Mouse (Mus musculus) hindbrain, embryonic 16.5 days (tissue): ENCODE measurements around the gene Myog. TPM values are rescaled to one million over a fixed set of nuclear protein-coding genes. Genes with fewer than 3 reads are reported as not detected.

ENCODE experiments used
- ATAC-seq: fragments of 200-750 bp; cut with Nextera tagmentation; 2 replicates; pipeline ENCODE4 v1.8.0; 2017; ENCODE audit warnings: moderate TSS enrichment, moderate library complexity
- H3K27ac ChIP-seq: fragments of 300-500 bp; sonication (generic); 2 replicates; pipeline ENCODE4 v1.5.1; 2014; ENCODE audit warnings: low read depth, mild to moderate bottlenecking, control low read depth, low read length, moderate library complexity
- H3K27me3 ChIP-seq: fragments of 300-500 bp; sonication (generic); replicated peaks from 2 replicates; pipeline ENCODE4 v1.6.1; 2014; ENCODE audit warnings: low read length; ENCODE audit not compliant: control insufficient read depth, insufficient read depth
- H3K36me3 ChIP-seq: fragments of 300-500 bp; sonication (generic); 2 replicates; pipeline ENCODE4 v1.6.1; 2014; ENCODE audit warnings: mild to moderate bottlenecking, low read length, moderate library complexity, mixed read lengths; ENCODE audit not compliant: control insufficient read depth, insufficient read depth
- H3K4me1 ChIP-seq: fragments of 300-500 bp; sonication (generic); 2 replicates; pipeline ENCODE4 v1.6.1; 2014; ENCODE audit warnings: low read depth, low read length; ENCODE audit not compliant: control insufficient read depth, insufficient read depth
- H3K4me2 ChIP-seq: fragments of 300-500 bp; sonication (generic); 2 replicates; pipeline ENCODE4 v1.6.1; 2014; ENCODE audit warnings: mild to moderate bottlenecking, low read length, control low read depth, moderate library complexity
- H3K4me3 ChIP-seq: fragments of 300-500 bp; sonication (generic); 2 replicates; pipeline ENCODE4 v1.5.1; 2014; ENCODE audit warnings: mild to moderate bottlenecking, low read length, control low read depth, moderate library complexity
- H3K9ac ChIP-seq: fragments of 300-500 bp; sonication (generic); 2 replicates; pipeline ENCODE4 v1.6.1; 2014; ENCODE audit warnings: low read depth, mild to moderate bottlenecking, control low read depth, low read length, moderate library complexity
- H3K9me3 ChIP-seq: fragments of 300-500 bp; sonication (generic); 2 replicates; pipeline ENCODE4 v1.6.1; 2014; ENCODE audit warnings: mild to moderate bottlenecking, low read length, moderate library complexity; ENCODE audit not compliant: control insufficient read depth
- WGBS: fragments of 180-500 bp; shearing (Covaris S2); extraction: QIAGEN DNeasy Blood & Tissue Kit; methylation state at CpG from one replicate; pipeline ENCODE4 v1.1.7; 2014; 5-methylcytosine and 5-hydroxymethylcytosine counted together
- polyA plus RNA-seq: library from polyadenylated mRNA; unstranded; fragments of >200 nt; fragmentation: Nextera tagmentation; extraction: Ambion mirVana; gene quantifications from 2 replicates; pipeline ENCODE4 v1.2.1, GENCODE M21; 2015

Gene Myog
- polyA plus RNA-seq, 1 experiment from 2014 or later: not detected

DNA sequence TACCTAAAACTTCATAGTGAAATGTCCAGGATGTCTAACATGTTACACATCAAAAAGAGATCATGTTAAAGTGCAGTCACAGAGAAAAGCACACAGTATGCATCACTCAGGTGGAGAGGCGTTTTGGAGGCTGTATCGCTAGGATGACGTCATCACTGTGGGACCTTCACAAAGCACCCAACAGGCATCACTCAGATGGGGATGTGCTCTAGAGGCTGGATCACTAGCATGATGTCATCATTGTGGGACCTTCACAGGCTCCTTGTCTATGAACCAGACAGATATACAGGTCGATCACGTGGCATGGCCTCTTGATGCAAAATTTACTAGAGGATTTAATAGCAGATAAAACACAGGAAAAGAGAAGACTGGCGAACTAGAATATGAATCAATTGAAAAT, 25.4 kb upstream of the Myog start:
- Histone ChIP-seq H3K36me3 (no peaks in the 10 kb centered on the region), H3K27me3 (no peaks in the 10 kb centered on the region), H3K9me3 (0 out of 2 replicates have a peak, but pooled peaks cover 8% of the 10 kb centered on the region), H3K4me2 (no peak overlapping the region), H3K4me3 (no peak overlapping the region), H3K4me1 (peaks cover 3% of the 10 kb centered on the region), H3K9ac (no peak overlapping the region), H3K27ac (no peak overlapping the region)
- WGBS: 95% methylated on average over 6 of the region's 6 CpGs
- ATAC-seq: no peak

DNA sequence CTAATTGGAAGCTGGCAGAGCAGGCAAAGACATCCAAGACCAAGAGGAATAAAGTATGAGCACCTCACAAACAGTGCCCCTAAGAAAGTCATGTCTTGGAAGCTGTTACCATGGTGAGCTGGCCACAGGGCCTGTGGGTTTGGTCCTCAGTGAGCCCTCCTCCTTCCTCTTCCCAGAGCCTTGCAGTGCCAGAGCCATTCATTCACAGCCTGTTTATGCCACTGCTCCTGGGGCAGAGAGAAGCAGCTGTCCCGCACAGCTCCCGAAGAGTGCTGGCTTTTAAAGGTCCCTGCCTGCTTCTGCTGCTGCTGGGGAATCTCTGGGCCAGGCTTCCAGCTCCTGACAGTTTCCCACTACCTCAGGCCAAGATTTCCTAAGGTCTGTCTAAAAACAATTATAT, 24.0 kb upstream of the Myog start:
- H3K4me2 ChIP-seq: no peak overlapping the region
- H3K4me1 ChIP-seq: peaks cover 3% of the 10 kb centered on the region
- no peak overlapping the region for H3K4me3 ChIP-seq
- H3K27me3 ChIP-seq: no peaks in the 10 kb centered on the region
- 0 out of 2 replicates have a peak overlapping the region, but pooled peaks have one; percentile 12 for H3K27ac ChIP-seq
- H3K36me3 ChIP-seq: no peaks in the 10 kb centered on the region
- 6% methylated on average over 2 of the region's 2 CpGs for WGBS
- peak; percentile 90 for ATAC-seq
- 0 out of 2 replicates have a peak, but pooled peaks cover 2% of the 10 kb centered on the region for H3K9me3 ChIP-seq
- H3K9ac ChIP-seq: no peak overlapping the region

DNA sequence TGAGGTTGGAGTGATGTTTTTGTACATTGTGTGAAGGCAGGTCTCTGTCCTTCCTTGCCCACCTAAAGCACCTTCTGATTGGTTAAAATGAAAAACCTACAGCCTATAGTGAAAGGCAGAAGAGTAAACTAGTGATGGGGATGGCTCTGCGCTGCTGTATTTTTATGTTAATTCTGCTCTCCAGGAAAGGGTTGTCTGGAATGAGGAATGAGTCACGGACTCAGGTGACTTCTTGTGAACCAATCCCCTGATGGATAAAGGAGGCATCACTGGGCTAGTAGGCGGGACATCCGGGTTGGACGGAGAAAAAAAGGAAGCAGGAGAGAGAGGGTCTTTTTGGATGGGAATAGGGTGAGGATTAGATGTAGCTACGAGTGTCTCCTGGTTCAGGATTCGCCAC, 19.8 kb upstream of the Myog start:
- Histone ChIP-seq H3K27me3 (no peaks in the 10 kb centered on the region), H3K4me3 (no peak overlapping the region), H3K27ac (no peak overlapping the region), H3K4me1 (peaks cover 13% of the 10 kb centered on the region), H3K9me3 (no peaks in the 10 kb centered on the region), H3K9ac (no peak overlapping the region), H3K4me2 (no peak overlapping the region), H3K36me3 (no peaks in the 10 kb centered on the region)
- ATAC-seq: no peak
- WGBS: 67% methylated on average over 7 of the region's 7 CpGs

DNA sequence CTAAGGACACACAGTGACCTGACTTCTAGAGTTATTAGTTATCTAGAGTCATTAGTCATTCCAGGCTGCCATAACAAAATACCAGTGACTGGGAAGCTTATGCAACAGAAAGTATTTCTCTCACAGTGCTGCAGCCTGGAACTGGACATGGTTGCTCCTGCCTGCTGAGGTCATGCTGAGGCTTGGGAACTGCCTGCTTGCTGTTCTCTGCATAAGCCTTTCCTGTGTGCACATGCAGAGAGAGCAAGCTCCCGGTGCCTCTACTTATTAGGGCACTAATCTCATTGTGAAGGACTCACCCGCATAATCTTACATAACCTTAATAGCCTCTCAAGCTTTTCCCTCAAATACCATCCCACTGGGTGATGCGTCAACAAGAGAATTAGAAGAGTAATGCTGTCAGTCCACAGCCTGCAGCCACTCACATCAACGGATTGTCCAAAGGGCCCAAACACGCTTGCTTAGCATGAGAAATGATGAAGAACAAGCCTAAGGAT, 17.0 kb upstream of the Myog start:
- H3K36me3 ChIP-seq: no peaks in the 10 kb centered on the region
- no peaks in the 10 kb centered on the region for H3K9me3 ChIP-seq
- no peak overlapping the region for H3K4me2 ChIP-seq
- 66% methylated on average over 5 of the region's 5 CpGs for WGBS
- peaks cover 10% of the 10 kb centered on the region for H3K4me1 ChIP-seq
- H3K27ac ChIP-seq: no peak overlapping the region; the same call in 1 of the 2 replicates
- no peak for ATAC-seq
- H3K9ac ChIP-seq: no peak overlapping the region
- no peaks in the 10 kb centered on the region for H3K27me3 ChIP-seq
- H3K4me3 ChIP-seq: no peak overlapping the region

DNA sequence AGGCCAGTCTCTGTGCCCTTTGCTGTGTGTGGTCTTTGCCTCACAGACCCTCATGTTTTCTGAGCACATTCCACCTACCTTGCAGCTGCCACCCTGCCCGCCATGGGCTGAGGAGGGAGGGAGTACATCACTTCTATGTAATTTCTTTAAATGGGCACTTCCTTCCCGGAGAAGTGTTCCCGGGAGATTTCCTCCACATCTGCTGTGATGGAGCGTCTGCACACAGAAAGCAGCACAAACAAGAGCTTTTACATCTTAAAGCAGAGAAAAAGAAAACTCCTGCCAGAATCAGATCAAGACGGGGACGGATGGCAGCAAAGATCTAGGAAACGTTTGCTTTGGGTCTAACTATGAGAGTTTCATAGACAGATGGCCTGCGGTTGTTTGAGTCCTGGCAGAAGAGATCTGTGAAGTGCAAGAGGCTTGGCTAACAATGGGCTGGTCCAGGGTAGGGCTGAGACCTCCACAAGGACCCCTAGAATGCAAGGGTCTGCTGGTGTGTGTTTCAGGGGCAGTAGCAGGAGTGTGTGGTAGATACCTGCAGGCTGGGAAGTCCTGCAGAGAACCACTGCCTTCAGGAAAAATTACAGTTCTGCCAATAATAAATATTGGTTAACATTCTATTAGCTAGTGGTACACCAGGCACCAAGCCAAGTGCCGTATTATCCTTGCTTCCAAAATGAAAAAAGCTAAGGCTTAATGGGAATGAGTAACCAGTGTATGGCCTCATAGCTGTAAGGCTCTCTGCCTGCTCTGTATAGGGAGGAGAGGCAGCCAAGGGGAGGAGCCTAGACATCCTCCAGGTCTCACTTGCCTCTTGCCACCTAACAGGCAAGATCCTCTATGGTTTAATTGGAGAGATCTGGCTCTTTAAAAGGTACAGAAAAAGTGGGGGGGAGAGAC, 16.0 kb upstream of the Myog start:
- WGBS: 39% methylated on average over 9 of the region's 9 CpGs
- no peaks in the 10 kb centered on the region for H3K36me3 ChIP-seq
- H3K4me2 ChIP-seq: no peak overlapping the region
- H3K9me3 ChIP-seq: no peaks in the 10 kb centered on the region
- H3K4me1 ChIP-seq: peaks cover 10% of the 10 kb centered on the region
- H3K27ac ChIP-seq: peak overlapping the region; percentile 69
- peak; percentile 76 for ATAC-seq
- no peaks in the 10 kb centered on the region for H3K27me3 ChIP-seq
- no peak overlapping the region for H3K9ac ChIP-seq
- H3K4me3 ChIP-seq: no peak overlapping the region

DNA sequence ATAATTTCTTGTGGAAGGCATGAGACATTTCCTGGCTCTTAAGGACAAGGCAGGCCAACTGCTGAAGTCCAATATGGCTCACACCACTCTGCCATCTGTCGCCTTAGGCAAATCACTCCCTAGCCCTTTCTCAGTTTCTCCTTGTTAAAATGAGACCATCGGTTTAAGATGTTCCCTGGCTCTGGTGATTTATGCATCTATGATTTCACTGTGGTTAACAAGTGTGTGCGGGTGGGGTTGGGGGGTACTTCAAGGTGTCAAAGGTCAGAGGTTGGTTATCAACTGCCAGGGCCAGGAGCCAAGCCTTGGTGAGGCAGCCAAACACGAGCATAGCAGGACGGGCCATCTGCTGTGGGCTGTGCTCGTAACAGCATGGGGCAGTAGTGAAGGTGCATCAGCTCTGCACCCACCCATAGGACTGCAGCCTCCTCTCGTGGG, 15.3 kb upstream of the Myog start:
- H3K9me3 ChIP-seq: no peaks in the 10 kb centered on the region; the same call in 1 of the 2 replicates

DNA sequence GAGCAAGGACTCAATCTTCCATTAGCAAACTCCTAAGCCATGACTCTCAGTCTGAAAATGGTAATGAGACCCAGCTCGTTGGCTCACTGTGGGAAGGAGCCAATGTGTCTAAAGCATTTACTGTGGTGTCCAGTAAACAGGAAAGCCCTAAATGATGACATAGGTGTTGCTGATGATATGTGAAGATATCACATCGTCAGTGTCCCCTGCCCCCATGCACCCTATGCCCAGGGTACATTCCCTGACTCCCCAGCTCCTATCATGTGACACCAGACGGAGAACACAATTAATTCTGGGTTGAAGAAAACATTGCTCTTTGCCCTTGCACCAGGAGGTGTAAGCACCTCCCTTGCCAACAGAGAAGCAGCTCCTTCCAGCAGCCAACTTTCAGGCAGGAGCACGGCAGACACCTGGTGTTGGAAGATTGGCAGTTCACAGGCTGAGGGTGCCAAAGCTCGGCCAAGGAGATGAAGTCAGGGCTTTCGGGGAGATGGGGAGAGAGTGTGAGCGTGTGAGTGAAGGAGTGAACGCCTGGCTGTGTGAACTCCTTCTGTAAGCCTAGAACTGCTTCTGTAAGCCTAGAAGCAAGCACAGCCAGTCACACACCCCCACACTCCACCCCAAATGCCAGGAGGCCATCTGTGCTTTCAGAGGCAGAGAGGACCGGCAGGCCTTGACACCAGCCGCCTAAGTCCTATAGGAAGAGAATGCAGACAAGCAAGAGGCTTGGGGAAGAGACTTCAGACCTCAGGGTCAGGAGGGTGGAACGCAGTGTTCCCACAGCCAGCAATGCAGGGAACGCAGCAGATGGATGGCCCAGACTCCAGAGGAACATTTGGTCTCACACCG, 13.9 kb upstream of the Myog start:
- WGBS: 65% methylated on average over 13 of the region's 13 CpGs
- H3K27ac ChIP-seq: no peak overlapping the region; the same call in 1 of the 2 replicates
- H3K4me3 ChIP-seq: no peak overlapping the region
- no peak for ATAC-seq
- H3K27me3 ChIP-seq: no peaks in the 10 kb centered on the region
- no peak overlapping the region for H3K9ac ChIP-seq
- H3K4me2 ChIP-seq: no peak overlapping the region
- peaks cover 10% of the 10 kb centered on the region for H3K4me1 ChIP-seq
- H3K9me3 ChIP-seq: no peaks in the 10 kb centered on the region; the same call in 1 of the 2 replicates
- H3K36me3 ChIP-seq: no peaks in the 10 kb centered on the region

More for the DNA sequence above, 15.3 kb upstream of the Myog start:
- H3K36me3 ChIP-seq: no peaks in the 10 kb centered on the region
- 69% methylated on average over 7 of the region's 7 CpGs for WGBS
- no peak overlapping the region; the same call in 1 of the 2 replicates for H3K27ac ChIP-seq
- H3K27me3 ChIP-seq: no peaks in the 10 kb centered on the region
- no peak overlapping the region for H3K4me3 ChIP-seq
- H3K4me2 ChIP-seq: no peak overlapping the region
- H3K9ac ChIP-seq: no peak overlapping the region
- peaks cover 10% of the 10 kb centered on the region for H3K4me1 ChIP-seq
- ATAC-seq: peak; percentile 53; the same call in 1 of the 2 replicates

DNA sequence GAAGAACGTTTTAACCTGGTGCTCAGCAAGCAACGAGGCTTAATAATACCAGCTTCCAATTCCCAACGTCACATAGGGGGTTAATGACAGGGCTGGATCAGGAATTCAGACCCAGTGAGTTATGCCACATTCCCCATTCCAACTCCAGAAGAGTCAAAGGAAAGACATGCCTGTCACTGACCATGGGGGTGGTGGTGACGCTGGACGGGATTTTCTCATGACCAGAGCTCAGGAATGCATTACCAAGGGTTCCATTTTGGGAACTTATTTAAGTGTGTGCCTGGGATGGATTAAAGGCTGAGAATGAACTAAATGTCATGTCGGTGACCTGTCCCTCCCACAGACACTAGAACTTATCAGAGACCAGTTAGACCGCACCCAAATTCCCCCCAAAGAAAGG, 13.0 kb upstream of the Myog start:
- peaks cover 10% of the 10 kb centered on the region for H3K4me1 ChIP-seq
- no peaks in the 10 kb centered on the region for H3K27me3 ChIP-seq
- no peak overlapping the region for H3K9ac ChIP-seq
- no peak overlapping the region for H3K4me2 ChIP-seq
- H3K27ac ChIP-seq: no peak overlapping the region
- no peaks in the 10 kb centered on the region for H3K36me3 ChIP-seq
- no peak for ATAC-seq
- no peak overlapping the region for H3K4me3 ChIP-seq
- WGBS: 84% methylated on average over 7 of the region's 7 CpGs
- H3K9me3 ChIP-seq: no peaks in the 10 kb centered on the region; the same call in 1 of the 2 replicates
